Mouse (Mus musculus) heart, adult 2 months (tissue): ENCODE measurements at regions not wholly inside any gene's neighbourhood (a gene's known extent, or its start where the extent isn't known, plus 50 kb on each side); places are given as distances from the start of the nearest gene placed in this dataset.

Experiments used
- CTCF ChIP-seq: fragments of 200-600 bp; IDR thresholded peaks from 2 replicates; pipeline ENCODE4 v1.8.1; 2022; ENCODE audit warnings: antibody characterized with exemption, mild to moderate bottlenecking, moderate library complexity
- POLR2A ChIP-seq: fragments of 200-500 bp; IDR thresholded peaks from 2 replicates; pipeline ENCODE4 v1.6.1; 2011; ENCODE audit warnings: mild to moderate bottlenecking, low read depth, low read length, control low read depth; ENCODE audit not compliant: insufficient read depth

DNA sequence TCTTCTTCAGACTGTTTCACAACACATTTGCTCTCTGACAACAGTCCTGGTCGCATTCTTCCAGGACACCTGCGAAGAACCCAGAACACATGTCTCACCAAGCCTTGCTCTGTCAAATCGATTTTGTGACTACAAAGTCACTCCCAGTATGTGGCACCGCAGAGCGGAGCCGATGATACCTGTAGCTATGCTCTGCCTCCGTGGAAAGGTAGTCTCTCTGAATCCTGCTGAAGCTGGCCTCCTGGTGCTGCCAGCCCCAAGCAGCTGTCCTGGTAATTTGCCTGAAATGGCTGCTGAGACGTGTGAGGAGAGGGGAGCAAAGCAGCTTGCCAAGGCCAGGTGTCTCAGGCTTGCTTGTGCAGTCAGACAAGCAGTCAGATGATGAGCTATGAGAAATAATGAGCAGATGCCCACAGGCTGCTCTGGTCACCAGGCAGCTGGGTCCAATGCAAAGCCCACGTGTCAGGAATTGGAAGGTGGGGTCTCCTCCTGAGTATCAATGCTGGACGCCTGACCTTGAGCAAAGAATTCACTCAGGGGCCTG lies 100.4 kb upstream of the Nmnat3 start:
- TF ChIP-seq CTCF (no peak), POLR2A (no peak)
